Mouse (Mus musculus) heart, adult 2 months (tissue): ENCODE data around the gene Mgmt.

ENCODE experiments used
- CTCF ChIP-seq: fragments of 200-600 bp; IDR thresholded peaks from 2 replicates; pipeline ENCODE4 v1.8.1; 2022; ENCODE audit warnings: antibody characterized with exemption, mild to moderate bottlenecking, moderate library complexity
- EP300 ChIP-seq: fragments of 200-500 bp; IDR thresholded peaks from 2 replicates; pipeline ENCODE4 v1.6.1; 2011; ENCODE audit warnings: low read depth, low read length, control low read depth; ENCODE audit not compliant: insufficient read depth
- POLR2A ChIP-seq: fragments of 200-500 bp; IDR thresholded peaks from 2 replicates; pipeline ENCODE4 v1.6.1; 2011; ENCODE audit warnings: mild to moderate bottlenecking, low read depth, low read length, control low read depth; ENCODE audit not compliant: insufficient read depth

DNA sequence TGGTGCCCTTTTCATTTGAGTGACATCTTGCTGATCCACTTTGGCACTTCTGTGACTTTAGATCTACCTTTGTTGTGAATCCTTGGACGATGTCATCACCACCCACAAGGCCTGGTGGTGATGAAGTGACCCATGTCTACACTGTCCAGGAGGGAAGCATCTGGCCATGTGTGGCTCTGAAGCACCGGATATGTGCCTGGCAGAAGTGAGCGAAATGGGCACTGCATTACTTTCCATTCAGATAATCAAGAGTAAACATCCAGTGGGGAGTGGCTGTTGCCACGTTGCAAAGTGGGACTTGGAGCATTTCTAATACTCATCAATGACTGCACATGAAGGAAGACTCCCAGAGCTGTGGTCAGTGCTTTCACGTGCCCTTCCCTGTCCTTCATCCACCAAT lies 124.2 kb downstream of the Mgmt start:
- no peak for TF ChIP-seq CTCF
- no peak for TF ChIP-seq POLR2A
- TF ChIP-seq EP300 = no peak
